Mouse (Mus musculus) urinary bladder, postnatal 14 days (tissue): ENCODE results near the gene Rnf7.

Experiments
- DNase-seq: peaks from one replicate; pipeline ENCODE4 v3.0.0; 2021; ENCODE audit warnings: low spot score

Gene Rnf7

GRCm38 (mm10) chr9:96469556-96470265 is 8.8 kb downstream of the Rnf7 start:
- DNase-seq = no peak

DNA sequence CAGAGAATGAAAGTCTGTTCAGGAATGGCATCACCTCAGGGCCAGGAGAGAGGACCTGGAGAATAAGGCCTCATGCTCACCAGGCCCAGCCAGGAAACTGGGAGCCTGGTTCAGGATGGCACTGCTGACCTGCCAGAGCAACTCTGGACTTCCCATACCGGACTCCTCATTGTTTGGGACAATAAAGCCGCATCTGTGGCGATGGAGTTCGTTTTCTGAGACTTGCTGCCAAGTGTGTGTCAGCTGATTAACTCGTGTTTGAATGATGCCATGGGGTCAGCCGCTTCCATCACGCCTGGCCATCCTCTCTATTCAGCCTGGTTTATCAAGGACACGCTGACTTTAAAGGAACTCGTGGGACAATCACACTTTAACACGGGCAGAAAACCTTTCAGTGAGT is 14.8 kb downstream of the Rnf7 start:
- no peak for DNase-seq

DNA sequence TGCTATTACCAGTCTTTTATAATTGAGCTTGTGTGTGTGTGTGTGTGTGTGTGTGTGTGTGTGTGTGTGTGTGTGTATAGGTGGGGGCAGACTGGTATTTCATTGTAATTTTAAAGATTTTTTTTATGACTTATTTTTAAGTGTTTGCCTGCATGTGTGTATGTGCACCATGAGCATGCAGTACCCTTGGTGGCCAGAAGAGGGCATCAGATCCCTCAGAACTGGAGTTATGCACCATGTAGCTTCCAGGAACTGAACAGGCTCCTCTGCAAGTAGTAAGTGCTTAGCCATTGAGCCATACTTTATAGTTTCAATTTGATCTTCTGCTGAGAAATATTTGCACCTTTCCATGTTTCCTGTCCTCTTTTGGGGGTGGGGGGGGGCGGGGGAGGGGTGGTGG is 16.9 kb downstream of the Rnf7 start:
- DNase-seq = no peak

DNA sequence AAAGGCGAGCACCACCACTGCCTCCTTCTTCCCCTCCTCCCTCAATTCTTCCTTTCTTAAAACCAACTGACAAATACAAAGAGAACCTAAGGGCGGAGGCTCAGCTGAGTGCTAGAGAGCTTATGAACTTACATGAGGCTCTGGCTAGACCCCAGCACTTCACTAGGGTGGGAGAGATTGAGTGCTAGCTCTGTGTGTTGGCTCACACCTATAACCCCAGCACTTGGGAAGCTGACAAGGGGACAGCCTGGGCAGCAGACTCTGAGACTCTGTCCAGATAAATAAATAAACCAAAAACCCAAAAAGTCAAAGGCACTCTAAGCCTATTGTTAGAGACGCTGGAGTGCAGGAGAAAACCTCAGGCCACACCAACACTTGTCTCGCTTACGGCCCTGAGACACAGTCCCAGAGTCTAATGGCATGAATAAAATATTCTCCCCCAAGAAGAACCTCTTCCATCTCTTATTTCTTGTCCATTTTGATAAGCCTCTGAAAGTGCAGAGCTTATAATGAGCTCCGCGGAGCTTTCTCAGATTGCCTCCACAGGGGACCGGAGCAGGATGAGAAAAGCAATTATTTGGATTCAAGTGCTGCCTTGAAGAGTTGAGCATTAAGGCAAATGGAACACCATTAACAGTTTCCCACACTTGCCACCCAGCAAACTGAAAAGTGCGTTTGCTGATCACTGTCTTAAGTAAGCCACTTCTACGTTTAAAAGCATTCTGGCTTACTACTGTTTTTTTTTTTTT is 18.2 kb downstream of the Rnf7 start:
- DNase-seq = no peak

DNA sequence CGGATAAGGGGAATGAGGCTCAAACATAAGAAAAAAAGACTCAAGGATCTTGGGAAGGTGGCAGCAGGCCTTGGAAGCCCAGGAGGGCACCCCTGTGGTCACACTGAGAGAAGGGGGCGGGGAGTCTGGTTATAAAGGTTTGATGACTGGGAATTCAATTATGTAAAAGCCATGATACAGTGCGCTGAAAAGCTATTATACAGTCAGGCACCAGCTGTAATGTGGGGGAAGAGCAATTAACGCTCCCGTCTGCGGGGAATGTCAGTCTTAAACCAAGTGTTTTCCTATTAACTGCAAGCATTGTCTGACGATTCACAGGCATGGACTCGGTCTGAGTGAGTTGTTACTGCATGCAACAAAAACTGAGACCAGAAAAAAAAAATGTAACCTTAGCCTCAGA is 22.9 kb downstream of the Rnf7 start:
- no peak for DNase-seq

- no peak for DNase-seq
These were observed 25.5 kb downstream of the Rnf7 start for GRCm38 (mm10) chr9:96452956-96453355.

DNA sequence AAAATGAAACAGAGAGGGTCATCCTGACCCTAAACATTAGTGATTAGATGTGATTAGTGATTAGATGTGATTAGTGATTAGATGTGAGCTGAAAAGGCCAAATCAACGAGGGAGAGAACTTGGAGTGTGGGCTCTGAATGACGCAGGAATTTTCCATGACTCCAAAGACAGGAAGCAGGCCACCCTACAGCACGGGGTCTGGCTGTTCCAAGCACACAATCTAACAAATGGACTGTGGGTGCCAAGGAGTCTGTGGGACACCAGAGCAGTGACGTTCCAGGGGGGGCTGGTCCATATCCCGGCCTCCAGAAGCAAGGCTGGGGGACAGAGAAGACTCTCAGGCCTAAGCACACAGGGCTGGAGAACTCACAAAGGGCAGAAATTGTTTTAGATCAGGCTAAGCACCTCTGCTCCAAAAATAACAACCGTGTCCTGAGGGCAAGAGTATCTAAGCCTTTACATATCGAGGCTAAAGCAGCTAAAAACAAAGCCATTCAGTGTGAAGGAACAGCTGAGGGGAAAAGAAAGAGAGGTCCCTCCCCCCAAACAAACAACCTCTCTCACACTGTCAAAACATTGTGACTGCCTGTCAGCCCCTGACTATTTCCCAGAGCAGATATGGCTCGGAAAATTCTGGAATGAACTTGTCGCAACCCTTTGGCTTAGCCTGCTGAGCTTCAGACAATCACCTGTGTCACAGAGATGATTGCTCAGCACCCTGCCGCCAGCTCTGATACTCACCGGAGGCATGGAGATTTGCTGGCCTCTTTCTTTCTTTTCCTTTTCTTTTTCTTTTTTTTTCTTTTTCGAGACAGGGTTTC is 27.4 kb downstream of the Rnf7 start:
- DNase-seq = no peak

DNA sequence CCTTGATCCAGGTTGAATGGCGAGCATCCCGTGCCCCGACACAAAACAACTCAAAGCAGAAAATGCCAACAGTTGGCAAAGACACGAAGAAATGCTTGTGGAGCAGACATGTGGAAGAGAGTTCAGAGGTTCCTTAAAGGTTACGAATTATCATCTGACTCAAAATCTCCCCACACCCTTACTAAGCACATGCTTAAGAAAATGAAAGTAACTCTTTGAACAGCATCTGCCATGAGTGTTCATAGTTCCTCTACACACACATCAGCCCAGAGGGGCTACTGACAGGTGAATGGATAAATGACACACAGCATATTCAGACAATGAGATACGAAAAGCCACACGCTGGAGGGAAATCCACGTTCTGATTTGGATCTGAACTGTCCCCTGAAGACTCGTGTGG is 29.0 kb downstream of the Rnf7 start:
- DNase-seq = no peak

DNA sequence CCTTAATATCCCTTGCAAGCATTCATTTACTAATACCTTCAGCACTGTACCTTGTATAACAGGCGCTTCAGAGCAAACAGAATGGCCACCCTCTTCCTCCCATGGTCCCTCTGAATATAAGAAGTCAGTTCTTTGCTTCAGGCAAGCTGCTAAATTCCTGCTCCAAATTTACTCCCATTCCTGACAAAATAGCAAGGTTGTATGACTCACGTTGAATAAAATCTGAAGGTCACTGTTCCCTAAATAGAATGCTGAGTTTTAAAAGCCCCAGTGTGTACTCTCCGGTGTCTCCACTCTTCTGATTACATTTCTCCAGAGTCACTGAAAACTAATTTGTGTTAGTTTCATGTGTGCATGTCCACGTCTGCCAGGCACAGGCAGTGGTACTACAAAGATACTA is 33.1 kb downstream of the Rnf7 start:
- no peak for DNase-seq

DNA sequence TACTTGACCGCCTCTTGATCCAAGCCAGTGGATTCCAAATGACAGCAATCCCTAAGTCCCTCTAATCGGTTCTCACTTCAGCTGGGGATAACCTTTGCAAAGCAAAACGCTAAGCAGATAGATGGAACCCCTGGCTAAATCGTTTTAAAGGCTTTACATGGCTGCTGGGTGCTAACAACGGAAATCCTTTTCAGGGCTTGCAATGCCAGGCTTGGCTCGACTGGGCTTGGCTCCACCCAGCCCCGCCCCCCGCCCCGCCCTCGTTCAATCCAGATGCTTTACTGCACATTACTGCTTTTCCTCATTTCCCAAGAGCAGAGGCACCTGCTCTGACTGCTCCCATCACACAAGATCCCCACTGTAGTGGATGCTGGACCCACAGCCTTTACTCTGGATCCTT is 36.4 kb downstream of the Rnf7 start:
- no peak for DNase-seq

GRCm38 (mm10) chr9:96438334-96438871 is 40.1 kb downstream of the Rnf7 start:
- DNase-seq = peak; percentile 24

DNA sequence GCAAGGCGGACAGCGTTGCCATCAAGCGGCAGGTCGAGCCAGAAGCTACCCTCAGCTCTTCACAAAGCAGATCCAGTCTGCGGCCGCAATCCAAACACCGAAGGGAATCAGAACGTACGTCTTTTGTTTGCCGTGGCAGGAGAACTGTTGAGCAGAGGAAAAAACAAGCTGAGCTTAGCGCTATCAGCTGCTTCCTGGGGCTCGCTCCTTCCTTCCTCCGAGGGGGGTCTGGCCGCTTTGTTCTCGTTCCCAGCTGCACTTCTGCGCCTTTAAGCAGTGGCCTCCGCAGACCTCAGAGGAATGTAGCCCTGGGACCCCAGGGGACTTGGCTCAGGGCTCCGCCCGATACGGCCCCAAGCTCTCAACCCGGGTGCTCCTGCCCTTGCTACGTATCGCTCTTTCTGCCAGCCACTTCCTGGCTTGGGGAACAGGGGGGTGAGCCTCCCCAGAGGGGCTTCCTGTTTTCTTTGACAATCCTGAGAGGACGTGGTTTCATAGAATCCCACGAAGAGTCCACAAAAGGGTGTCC is 40.6 kb downstream of the Rnf7 start:
- peak; percentile 48 for DNase-seq

DNA sequence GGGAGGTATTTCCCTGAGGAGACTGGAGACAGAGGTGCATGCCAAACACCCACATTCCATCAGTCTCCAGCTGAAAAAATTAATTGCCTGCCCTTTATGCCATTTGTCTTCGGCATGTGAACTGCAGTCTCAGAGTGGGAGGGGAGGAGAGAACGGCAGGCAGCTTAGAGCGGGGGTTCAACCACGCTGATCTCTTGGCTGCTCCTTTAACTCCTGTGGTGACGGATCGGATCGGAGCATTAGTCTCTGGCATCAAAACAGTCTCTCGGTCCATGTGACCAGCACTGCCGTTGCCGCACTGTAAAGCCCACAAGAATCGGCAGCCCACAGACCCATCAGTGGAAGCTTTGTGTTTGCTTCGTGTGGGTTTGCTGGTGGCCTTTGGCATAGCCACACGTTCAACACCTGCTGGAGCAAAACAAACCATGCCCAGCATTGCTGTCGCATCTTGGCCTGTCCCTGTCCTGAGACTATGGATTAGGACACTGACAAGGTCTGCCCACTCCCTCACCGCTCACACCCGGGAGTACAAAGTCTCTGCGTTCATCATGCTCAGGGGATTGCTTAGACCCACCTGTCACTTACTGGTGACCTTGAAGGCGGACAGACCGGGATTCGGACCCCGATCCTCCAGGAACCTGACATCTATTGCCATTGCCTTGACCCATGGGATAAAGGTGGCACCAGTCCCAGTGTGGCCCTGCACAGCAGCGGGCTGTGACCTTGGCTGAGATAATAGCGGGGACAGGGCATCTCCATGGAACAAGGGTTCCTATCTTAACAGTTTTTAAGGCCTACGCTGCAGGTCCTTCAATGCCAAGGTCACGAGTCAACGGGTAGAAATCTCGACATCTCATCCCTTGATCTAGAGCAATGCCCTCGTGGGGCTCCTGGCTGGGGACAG is 41.3 kb downstream of the Rnf7 start:
- DNase-seq = no peak

GRCm38 (mm10) chr9:96432575-96432974 is 45.9 kb downstream of the Rnf7 start:
- no peak for DNase-seq

DNA sequence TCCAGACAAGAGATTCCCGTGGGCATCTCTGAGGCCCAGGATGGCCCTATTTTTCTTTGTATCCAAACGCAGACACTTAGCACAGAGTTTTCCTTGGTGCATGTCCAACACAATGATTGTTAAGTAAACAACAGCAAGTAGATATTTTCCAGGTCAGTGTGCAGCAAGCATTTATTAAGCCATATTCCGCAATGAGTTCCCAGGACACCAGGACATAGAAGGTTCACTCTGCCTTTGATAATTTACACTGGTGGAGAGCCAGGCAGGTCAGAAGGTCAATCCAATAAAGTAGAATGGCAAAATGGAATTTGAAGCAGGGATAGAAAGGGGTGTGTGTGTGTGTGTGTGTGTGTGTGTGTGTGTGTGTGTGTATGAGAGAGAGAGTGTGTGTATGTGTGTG is 47.4 kb downstream of the Rnf7 start:
- no peak for DNase-seq

DNA sequence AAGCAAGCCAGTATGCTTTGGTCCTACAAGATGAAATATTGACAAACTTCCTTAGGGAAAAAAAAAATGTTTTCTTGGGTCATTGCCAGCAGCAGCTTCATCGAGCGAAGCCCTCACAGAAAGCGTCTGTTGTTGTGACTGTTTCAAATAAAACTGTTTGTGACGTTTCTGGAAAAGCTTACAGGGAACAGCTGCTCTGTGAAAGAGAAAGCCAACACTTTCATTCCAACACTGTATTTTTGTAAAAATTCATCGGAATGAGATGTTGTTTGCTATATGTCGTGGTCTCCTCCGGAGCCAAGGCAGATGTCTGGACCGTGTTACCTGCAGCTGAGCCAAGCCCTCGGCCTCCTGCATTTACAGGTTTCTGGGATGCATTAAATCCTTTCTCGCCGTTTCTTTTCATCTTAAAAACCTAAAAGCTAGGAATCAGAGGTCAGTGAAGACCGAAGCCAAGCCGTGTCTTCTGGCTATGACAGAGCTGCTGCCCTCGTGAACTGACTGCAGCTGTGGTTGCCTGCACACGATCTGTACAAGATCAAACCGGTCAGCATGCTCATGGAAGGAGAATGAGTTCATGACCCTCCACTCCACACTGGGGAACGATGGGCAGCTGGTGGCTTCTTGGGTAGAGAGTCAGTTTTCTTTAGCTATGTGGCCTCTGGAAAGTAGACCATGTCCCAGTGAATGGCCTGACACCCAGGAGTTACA is 50.0 kb downstream of the Rnf7 start:
- DNase-seq = peak; percentile 12

- no peak for DNase-seq
These were observed 54.4 kb downstream of the Rnf7 start for GRCm38 (mm10) chr9:96424027-96424426.
